Mouse (Mus musculus) fat pad, adult 2 months (tissue): ENCODE data around the gene Rubcnl.

Experiments
- DNase-seq: peaks from one replicate; pipeline ENCODE4 v3.0.0-alpha.2; 2011; ENCODE audit warnings: low read depth, low spot score; ENCODE audit errors: extremely low read depth

The Rubcnl gene

DNA sequence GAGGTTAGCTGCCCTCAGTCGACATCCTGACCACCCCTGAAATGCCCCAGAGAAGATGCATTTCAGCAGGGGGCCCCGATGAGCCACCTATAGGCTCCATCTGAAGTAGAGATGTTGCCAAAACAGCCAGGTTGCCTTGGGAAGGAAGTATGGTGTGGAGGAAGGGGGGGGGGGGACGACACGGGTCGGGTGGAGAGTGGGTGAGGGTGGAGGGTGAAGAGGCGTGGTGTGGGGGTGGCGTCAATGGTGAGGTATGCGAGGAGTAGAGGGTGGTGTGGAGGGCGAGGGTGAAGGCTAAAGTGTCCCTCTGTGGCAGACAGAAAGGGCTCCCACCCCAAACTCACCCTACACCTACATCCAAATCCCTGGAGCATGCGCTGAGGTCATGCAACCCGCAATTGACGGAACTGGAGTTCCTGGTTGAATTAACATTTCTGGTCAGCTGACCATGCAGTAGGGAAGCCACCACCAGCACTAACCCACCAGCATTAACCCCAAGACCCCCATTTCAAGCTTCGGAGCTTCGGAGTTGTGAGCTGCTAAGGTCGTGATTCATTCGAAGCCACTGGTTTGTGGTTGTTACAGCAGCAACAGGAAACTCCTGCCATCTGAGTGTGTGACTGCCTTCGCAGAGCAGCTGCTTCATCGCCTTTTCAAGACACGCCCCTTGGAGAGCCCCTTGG is 52.7 kb downstream of the Rubcnl start:
- no peak for DNase-seq

DNA sequence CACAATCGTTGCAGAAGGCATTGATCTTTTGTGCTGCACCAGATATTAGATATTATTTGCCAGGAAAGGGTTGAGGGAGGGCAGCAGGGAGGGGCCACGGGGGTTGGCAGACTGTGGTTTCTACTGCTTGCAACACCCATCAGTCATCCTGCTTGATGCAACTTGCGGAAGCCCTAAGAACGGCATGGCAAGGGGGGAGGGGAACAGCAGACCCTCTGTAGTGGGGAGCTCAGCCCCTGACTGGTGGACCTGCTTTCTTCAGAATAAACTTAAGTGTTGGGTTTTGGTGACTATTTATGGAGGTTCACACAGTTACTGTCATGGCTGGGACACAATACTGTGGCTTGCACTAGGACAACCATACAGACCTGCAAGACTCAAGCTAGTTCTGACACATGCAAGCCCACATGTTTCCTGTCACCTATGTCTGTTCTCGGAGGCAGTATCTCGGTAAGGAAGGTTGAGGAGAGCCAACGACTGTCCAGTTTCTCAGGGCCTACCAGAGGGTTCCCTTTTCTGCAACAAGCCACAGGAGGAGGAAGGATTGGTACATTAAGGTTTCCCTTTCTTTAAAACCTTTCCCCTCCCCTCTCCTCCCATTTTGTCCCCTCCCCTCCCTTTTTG is 53.6 kb downstream of the Rubcnl start:
- no peak for DNase-seq

DNA sequence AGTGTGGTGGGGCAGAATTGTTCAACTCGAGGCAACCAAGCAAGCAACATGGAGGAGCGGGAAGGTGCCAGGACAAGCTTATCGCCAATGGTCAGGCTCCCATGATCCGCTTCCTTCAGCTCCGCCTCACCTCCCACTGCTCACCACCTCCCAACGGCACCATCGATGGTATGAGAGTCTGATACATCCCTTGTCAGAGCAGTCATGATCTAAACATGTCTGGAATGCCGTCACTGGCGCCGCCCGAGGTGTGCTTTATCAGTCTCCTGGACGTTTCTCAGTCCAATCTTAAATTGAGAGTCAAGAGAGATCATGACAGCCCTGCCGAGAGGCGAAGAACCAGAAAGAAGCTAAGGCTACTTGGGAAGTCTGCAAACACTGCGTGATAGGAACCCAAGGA is 55.3 kb downstream of the Rubcnl start:
- no peak for DNase-seq

DNA sequence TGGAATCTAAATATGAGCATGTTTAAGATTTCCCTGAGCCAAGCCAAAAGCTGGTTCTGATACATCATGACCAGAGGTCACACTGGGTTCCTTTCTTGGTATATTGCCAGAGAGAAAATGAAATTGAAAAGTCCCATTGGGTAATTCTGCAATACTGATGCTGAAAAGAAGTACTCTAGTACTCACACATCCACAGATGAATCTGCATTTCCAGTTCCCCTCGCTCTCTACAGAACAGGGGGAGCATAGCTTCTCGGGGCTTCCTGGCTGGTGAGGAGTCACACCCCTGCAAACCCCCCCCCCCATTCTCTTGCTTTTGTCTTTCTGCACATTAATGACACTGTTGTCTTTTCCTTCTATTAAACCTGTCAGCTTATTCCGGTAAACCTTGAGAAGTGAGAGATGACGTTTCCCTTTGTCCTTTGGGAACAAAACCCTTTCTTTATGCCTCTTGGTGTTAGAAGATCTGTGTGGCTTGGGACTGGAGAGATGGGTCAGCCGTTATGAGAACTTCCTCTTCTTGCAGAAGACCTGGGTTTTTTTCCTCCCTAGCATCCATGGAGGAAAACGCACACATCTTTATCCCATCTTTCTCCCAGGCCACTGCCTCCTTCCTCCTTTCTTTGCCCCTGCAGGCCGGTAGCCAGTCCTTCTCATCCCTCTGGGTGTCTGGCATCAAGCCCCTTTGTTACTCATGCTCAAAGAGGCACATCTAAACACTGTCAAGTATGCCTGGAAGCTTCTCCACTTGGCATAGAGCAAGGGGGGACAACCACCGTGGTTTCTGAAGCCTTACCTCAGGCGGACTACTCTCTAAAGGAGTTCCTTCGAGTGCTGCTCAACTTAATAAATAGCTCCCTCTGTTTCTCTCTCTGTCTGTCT is 59.7 kb downstream of the Rubcnl start:
- DNase-seq: no peak

DNA sequence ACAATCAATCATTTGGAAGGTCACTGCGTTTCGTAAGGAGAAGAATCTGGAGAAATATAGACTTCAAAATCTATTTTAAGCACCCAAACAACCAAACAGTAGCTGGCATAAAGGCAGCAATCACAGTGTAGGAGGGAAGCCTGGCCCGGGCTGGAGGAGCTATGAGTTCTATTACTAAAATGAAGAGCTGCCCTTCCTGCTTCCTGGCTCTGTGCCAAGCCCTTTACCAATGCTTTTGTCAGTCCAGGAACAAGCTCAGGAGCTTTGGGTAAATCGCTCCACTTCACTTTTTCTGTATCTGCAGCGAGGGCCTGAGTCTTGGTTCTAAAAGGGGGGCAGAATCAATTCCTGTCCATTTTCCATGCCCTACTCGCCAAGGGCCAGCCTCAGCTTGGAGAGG is 62.1 kb downstream of the Rubcnl start:
- DNase-seq: no peak
